Mouse (Mus musculus) WW6 (cell line): ENCODE results near the gene Zfp36l1.

ENCODE experiments used
- DNase-seq: peaks from one replicate; pipeline ENCODE4 v3.0.0-alpha.2; 2013; ENCODE audit warnings: low read depth, low spot score

Gene Zfp36l1

GRCm38 (mm10) chr12:80131359-80132249 lies 18.8 kb upstream of the Zfp36l1 start:
- DNase-seq: no peak

GRCm38 (mm10) chr12:80130558-80131358 lies 17.9 kb upstream of the Zfp36l1 start:
- no peak for DNase-seq

GRCm38 (mm10) chr12:80129531-80129930 lies 16.7 kb upstream of the Zfp36l1 start:
- no peak for DNase-seq

- no peak for DNase-seq
Measured at GRCm38 (mm10) chr12:80127191-80127762, 14.5 kb upstream of the Zfp36l1 start.

- no peak for DNase-seq
Measured at GRCm38 (mm10) chr12:80125316-80125715, 12.5 kb upstream of the Zfp36l1 start.

GRCm38 (mm10) chr12:80124756-80125155 lies 11.9 kb upstream of the Zfp36l1 start:
- DNase-seq: no peak

- no peak for DNase-seq
Measured at GRCm38 (mm10) chr12:80124211-80124610, 11.4 kb upstream of the Zfp36l1 start.

- DNase-seq: no peak
Measured at GRCm38 (mm10) chr12:80123227-80123803, 10.5 kb upstream of the Zfp36l1 start.

GRCm38 (mm10) chr12:80121438-80121837 lies 8.6 kb upstream of the Zfp36l1 start:
- no peak for DNase-seq

- DNase-seq: no peak
Measured at GRCm38 (mm10) chr12:80118588-80118987, 5.8 kb upstream of the Zfp36l1 start.

- DNase-seq: peak; percentile 89
Measured at GRCm38 (mm10) chr12:80116206-80117112, 3.6 kb upstream of the Zfp36l1 start.

- DNase-seq: no peak
Measured at GRCm38 (mm10) chr12:80115863-80116194, 3.0 kb upstream of the Zfp36l1 start.

- no peak for DNase-seq
Measured at GRCm38 (mm10) chr12:80115142-80115862, 2.5 kb upstream of the Zfp36l1 start.

GRCm38 (mm10) chr12:80114892-80115141 lies 2.0 kb upstream of the Zfp36l1 start:
- no peak for DNase-seq

GRCm38 (mm10) chr12:80114031-80114891 lies 1.4 kb upstream of the Zfp36l1 start:
- DNase-seq: no peak

GRCm38 (mm10) chr12:80113586-80114021 lies 791 bp upstream of the Zfp36l1 start:
- DNase-seq: no peak

GRCm38 (mm10) chr12:80112071-80112660 lies 647 bp downstream of the Zfp36l1 start:
- no peak for DNase-seq

- no peak for DNase-seq
Measured at GRCm38 (mm10) chr12:80111131-80112070, 1.4 kb downstream of the Zfp36l1 start.
